Comparison of ENCODE assay signal across 7 mouse cellular contexts in the genomic region with DNA sequence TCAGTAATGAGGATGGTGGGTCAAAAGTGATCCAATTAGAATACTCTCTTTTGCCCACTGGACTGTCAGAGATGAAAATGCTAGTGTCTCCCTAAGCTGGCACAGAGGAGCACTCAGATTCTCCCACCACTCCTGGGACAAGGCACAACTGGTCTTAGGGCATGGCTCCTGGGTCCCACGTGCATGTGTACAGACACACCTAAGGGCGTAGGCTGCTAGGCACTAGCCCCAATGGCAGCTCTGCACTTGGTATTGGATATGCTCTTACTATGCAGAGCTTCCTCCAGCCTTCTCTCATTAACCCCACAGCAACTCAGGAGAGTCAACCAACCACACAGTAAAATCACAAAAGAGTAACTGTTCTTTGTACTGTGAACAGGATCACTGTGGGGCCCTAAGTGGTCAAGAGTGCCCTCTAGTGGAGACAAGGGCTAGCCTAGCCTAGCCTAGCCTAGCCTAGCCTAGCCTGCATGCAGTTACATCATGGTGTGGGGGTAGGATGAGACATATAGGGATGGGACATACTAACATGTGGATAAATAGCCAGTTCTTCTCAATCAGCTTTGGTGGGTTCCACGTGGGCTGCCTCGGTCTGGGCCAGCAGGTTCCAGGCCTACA. TPM values are rescaled to one million over a fixed set of nuclear protein-coding genes. Genes with fewer than 3 reads are reported as not detected.
DNase-seq lines count a peak whose midpoint lies in the region; ATAC-seq lines count a peak whose summit lies in the region.

No protein-coding gene starts in this region.

- DNase-seq in CD4-positive, CD25-positive, alpha-beta regulatory T cell, adult 2 months (ENCODE audit: low read depth, low spot score): peak; percentile 70
- peak; percentile 64 for DNase-seq in R1 (ENCODE audit: low read depth, low spot score)
- DNase-seq in embryo, embryonic 10 days (ENCODE audit: low spot score): peak; percentile 76
- DNase-seq in hindbrain, embryonic 14.5 days (ENCODE audit: low spot score): peak; percentile 45
- DNase-seq in left cerebral cortex, adult 18-20 months (ENCODE audit: low spot score in 2 of 2): peak; percentile 37 to 68
- DNase-seq in splenic B cell, adult 2 months (ENCODE audit: low read depth, low spot score): peak; percentile 71

- 82% methylated on average over 4 of the region's 4 CpGs for WGBS in hindbrain, embryonic 14.5 days

- H3K27ac ChIP-seq in hindbrain, embryonic 14.5 days: no peak overlapping the region

- no peak overlapping the region for H3K4me2 ChIP-seq in hindbrain, embryonic 14.5 days (replicated peaks)

- H3K4me1 ChIP-seq in hindbrain, embryonic 14.5 days (replicated peaks; ENCODE audit: control insufficient read depth, insufficient read depth, low read length): no peaks in the 10 kb centered on the region; the same call in 1 of the 2 replicates

- no peak overlapping the region for H3K9ac ChIP-seq in hindbrain, embryonic 14.5 days

- H3K9me3 ChIP-seq in hindbrain, embryonic 14.5 days (ENCODE audit: control insufficient read depth, low read length): no peaks in the 10 kb centered on the region

- no peaks in the 10 kb centered on the region for H3K36me3 ChIP-seq in hindbrain, embryonic 14.5 days (replicated peaks; ENCODE audit: control insufficient read depth, insufficient read depth)
- no peaks in the 10 kb centered on the region for H3K36me3 ChIP-seq in splenic B cell, adult 2 months (ENCODE audit: control insufficient read depth, insufficient read depth, low read length, poor library complexity, severe bottlenecking)

- no peak for ATAC-seq in hindbrain, embryonic 14.5 days (ENCODE audit: low FRiP score)
- peak; percentile 71 for ATAC-seq in megakaryocyte, adult 5-6 weeks (ENCODE audit: poor library complexity, severe bottlenecking)

- no peaks in the 10 kb centered on the region for H3K27me3 ChIP-seq in hindbrain, embryonic 14.5 days (ENCODE audit: control insufficient read depth, insufficient read depth, low read length)
- H3K27me3 ChIP-seq in splenic B cell, adult 2 months (ENCODE audit: control insufficient read depth, insufficient read depth, low read length, poor library complexity, severe bottlenecking): no peaks in the 10 kb centered on the region

- H3K4me3 ChIP-seq in hindbrain, embryonic 14.5 days (replicated peaks; ENCODE audit: low read length): no peak overlapping the region

RNA-seq across cellular contexts. Expression of gene Mob2, which starts 23.2 kb away (rescaled TPM):
- 46.4 and 50.2 TPM in 2 replicates for polyA plus RNA-seq in hindbrain, embryonic 14.5 days (2014; fragmentation: Nextera tagmentation; extraction: Ambion mirVana)
- 10 to 100 TPM; 37.7 to 39.1 TPM for total RNA-seq in left cerebral cortex, adult 18-20 months (2021)
- total RNA-seq in megakaryocyte, adult 5-6 weeks (2015): 25.5 and 34.4 TPM in 2 replicates
- total RNA-seq in megakaryocyte, adult 5-6 weeks (2017): 29.7 and 31.7 TPM in 2 replicates

RNA-seq across cellular contexts. Expression of gene Dusp8, which starts 58.0 kb away (rescaled TPM):
- polyA plus RNA-seq in hindbrain, embryonic 14.5 days (2014; fragmentation: Nextera tagmentation; extraction: Ambion mirVana): 133 and 142 TPM in 2 replicates
- total RNA-seq in left cerebral cortex, adult 18-20 months (2021): 100 to 1,000 TPM; 150 to 154 TPM
- not detected in 2 replicates for total RNA-seq in megakaryocyte, adult 5-6 weeks (2015)
- total RNA-seq in megakaryocyte, adult 5-6 weeks (2017): not detected in 2 replicates

Comparison
In these comparisons a context has a peak if more than half of its experiments do, and no peak if none do; other contexts are left out.
1. RNA of gene Dusp8, which starts 58.0 kb away (total RNA-seq): 150 to 154 TPM in left cerebral cortex, adult 18-20 months; not detected in megakaryocyte, adult 5-6 weeks; every median in the first group is over 100 times any median in the second.
2. Peak in every context shown above with its lines, with median percentiles within 50 percentile points of each other: DNase-seq.